Mouse (Mus musculus) small intestine, adult 2 months (tissue): ENCODE data around the gene Hist2h2be. TPM values are rescaled to one million over a fixed set of nuclear protein-coding genes. Genes with fewer than 3 reads are reported as not detected.
"Not testable (repeated sequence)": the region's sequence is repeated elsewhere in the genome, so short reads cannot be mapped to it uniquely, and the experiment has no call there.

Experiments
- H3K27ac ChIP-seq: fragments of 200-500 bp; 2 replicates; pipeline ENCODE4 v1.5.1; 2012; ENCODE audit warnings: low read depth, low read length, control low read depth, inconsistent platforms; ENCODE audit not compliant: insufficient read depth
- H3K27me3 ChIP-seq: fragments of 200-500 bp; 2 replicates; pipeline ENCODE4 v1.6.1; 2012; ENCODE audit warnings: mild to moderate bottlenecking, moderate library complexity, low read length, inconsistent platforms; ENCODE audit not compliant: control insufficient read depth, insufficient read depth
- H3K36me3 ChIP-seq: fragments of 200-500 bp; 2 replicates; pipeline ENCODE4 v1.6.1; 2012; ENCODE audit warnings: mild to moderate bottlenecking, low read length, control low read depth, inconsistent platforms; ENCODE audit not compliant: control insufficient read depth, insufficient read depth
- H3K4me1 ChIP-seq: fragments of 200-500 bp; 2 replicates; pipeline ENCODE4 v1.6.1; 2012; ENCODE audit warnings: low read length, inconsistent platforms, mixed read lengths; ENCODE audit not compliant: control insufficient read depth, insufficient read depth, insufficient read length
- H3K4me3 ChIP-seq: fragments of 200-500 bp; 2 replicates; pipeline ENCODE4 v1.5.1; 2012; ENCODE audit warnings: low read depth, mild to moderate bottlenecking, control low read depth, inconsistent platforms, low read length, moderate library complexity
- CTCF ChIP-seq: fragments of 200-500 bp; IDR thresholded peaks from 2 replicates; pipeline ENCODE4 v1.5.1; 2012; ENCODE audit warnings: low read depth, mild to moderate bottlenecking, control low read depth, inconsistent platforms, low read length, moderate library complexity, mixed read lengths; ENCODE audit not compliant: insufficient replicate concordance, insufficient read length; ENCODE audit errors: extremely low read depth
- POLR2A ChIP-seq: fragments of 200-500 bp; IDR thresholded peaks from 2 replicates; pipeline ENCODE4 v1.6.1; 2012; ENCODE audit warnings: low read depth, mild to moderate bottlenecking, control low read depth, inconsistent platforms, low read length, moderate library complexity
- WGBS: fragments of 180-500 bp; shearing (Covaris S2); methylation state at CpG from one replicate; pipeline ENCODE4 v1.1.7; 2018; 5-methylcytosine and 5-hydroxymethylcytosine counted together
- polyA plus RNA-seq: library from polyadenylated mRNA; depleted of rRNA; stranded (reverse); fragments of >200 nt; gene quantifications from 2 replicates; pipeline ENCODE4 v1.2.3, GENCODE M21; 2012

The Hist2h2be gene
- polyA plus RNA-seq, 1 experiment, result 1.4 TPM

DNA sequence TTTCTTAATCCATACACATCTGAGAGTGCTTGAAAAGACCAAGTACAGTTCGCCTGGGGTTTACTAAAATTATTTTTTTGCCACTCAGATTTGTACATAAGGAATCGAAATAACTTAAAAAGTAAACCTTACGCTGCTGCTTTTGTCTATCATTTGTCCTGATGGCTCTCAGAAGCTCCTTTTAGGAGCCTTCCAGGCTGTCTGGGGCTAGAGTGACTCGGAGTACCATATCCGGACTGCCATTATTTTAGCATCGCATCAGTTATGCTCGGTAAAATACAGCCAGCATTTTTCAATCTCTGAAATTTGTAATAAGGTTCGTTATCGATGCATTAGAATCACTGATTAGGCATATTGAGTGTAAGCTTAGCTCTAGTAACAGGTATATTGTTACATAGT, 19.9 kb downstream of the Hist2h2be start:
- 80% methylated on average over 9 of the region's 9 CpGs for WGBS
- no peaks in the 10 kb centered on the region for H3K27me3 ChIP-seq
- H3K4me1 ChIP-seq, result peaks cover 6% of the 10 kb centered on the region; the same call in 1 of the 2 replicates
- H3K27ac ChIP-seq, result 0 out of 2 replicates have a peak overlapping the region, but pooled peaks have one; percentile 44
- no peaks in the 10 kb centered on the region for H3K36me3 ChIP-seq
- H3K4me3 ChIP-seq, result no peak overlapping the region
- no peak for TF ChIP-seq CTCF
- TF ChIP-seq POLR2A, result no peak

DNA sequence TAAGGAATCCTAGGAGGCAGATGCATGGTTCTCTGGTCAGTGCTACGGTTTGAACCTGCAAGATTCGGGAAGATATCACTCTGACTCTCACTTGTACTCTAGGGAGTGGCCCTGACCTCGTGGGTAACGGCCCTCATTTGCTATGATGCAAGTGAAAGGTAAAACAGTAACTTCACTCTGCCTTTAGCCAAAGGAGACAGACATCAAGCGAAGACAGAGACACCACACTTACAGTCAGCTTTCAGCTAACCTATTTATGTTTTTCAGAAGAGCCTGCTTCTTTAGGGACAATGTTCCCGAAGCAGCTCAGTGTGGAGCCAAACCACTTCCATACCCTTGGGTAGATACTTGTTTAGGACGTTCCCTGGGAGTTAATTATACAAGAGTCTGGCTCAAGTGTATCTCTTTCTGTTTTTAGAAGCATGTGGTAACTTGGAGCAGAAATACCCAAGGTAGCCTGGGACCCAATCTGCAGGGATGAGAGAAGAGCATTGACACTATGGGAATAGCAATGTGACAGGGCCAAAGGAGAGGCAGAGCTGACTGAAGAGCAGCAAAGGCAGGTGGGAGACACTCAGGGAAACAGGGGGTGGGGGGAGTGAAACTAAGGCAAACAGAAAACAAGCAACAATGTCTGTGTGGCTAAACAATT, 23.1 kb downstream of the Hist2h2be start:
- peaks cover 6% of the 10 kb centered on the region; the same call in 1 of the 2 replicates for H3K4me1 ChIP-seq
- WGBS, result 29% methylated on average over 7 of the region's 7 CpGs
- H3K27ac ChIP-seq, result peak overlapping the region; percentile 74
- H3K27me3 ChIP-seq, result no peaks in the 10 kb centered on the region
- no peaks in the 10 kb centered on the region for H3K36me3 ChIP-seq
- TF ChIP-seq CTCF, result no peak
- no peak overlapping the region for H3K4me3 ChIP-seq

DNA sequence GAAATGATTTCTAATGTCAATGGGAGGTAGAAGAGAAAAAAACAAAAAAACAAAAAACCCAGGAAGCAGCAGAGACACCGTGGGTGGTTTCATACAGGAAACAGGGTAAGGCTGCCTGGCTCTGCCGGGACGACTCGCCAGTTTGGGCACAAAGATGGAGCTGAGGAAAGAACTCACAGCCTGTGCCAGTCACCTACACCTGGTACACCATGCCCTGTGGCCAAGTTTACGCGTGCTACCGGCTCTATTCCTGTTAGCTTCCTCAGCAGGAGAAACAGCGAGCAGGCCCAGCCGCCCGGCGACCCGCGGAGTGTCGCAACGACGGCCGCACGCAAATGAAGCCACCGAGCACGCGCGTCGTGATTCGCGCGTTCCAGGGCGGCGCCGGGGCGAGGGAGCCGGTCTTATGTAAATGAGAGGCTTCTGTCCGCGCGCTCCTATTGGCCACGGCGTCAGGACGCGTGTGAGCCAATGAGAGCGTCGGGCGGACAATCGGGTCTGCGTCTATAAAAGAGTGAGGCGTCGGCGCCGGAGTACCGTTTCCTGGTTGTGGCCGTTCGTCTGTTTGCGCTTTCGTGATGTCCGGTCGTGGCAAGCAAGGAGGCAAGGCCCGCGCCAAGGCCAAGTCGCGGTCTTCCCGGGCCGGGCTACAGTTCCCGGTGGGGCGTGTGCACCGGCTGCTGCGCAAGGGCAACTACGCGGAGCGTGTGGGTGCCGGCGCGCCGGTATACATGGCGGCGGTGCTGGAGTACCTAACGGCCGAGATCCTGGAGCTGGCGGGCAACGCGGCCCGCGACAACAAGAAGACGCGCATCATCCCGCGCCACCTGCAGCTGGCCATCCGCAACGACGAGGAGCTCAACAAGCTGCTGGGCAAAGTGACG, 24.3 kb downstream of the Hist2h2be start, which contains the start of gene Hist2h2aa1:
TSS of gene Hist2h2aa1 (plus strand) at position 495 of the 884 bp plus-strand sequence.
- peak within 1 kb of the TSS; percentile 100 for H3K27ac ChIP-seq
- H3K27me3 ChIP-seq, H3K4me1 ChIP-seq, H3K36me3 ChIP-seq: not testable (repeated sequence)
- peak; percentile 49; the same call in 1 of the 2 replicates for TF ChIP-seq POLR2A
- WGBS, result under 1% methylated on average over 40 of the region's 88 CpGs
- peak within 1 kb of the TSS; percentile 76 for H3K4me3 ChIP-seq

DNA sequence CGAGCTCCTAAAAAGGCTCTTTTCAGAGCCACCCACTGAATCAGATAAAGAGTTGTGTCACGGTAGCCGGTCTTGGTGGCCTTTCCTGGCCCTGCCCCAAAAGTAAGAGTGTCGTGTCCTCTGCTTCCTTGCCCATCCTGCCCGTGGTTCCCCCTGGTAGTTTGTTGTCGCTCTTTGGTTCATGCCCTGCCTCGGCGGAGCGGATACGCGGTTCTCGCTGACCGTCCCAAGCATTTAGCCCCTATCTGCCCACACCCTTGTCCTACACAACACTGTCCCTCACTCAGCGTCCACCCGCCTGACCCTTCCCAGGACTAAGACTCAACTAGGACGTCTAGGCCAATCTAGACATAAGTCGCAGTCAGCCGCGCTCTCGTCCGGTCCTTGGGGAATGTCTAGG, 25.1 kb downstream of the Hist2h2be start:
- not testable (repeated sequence) for H3K27me3 ChIP-seq, H3K36me3 ChIP-seq, H3K4me1 ChIP-seq
- Histone ChIP-seq H3K27ac (peak overlapping the region; percentile 89), H3K4me3 (peak overlapping the region; percentile 62)
- 2% methylated on average over 12 of the region's 21 CpGs for WGBS

DNA sequence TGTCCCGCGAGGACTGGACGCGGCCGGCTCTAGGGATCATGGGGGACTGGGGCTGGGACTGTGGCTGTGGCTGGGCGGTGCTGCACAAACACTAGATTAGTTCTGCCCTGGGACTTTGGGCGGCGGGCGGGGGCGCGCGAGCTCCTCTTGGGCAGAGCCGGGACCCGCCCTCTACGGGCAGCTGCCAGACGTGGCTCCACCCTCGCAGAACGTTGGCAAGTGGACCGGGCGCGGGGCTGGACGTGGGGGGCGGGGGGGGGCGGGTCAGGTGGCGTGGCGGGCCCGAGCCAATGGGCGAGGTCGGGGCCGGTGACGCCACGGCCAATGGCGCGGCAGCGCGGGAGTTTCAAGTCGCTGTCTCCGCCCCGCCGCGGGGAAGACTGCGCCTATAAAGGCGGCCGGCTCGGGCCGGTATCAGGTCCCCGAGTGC, 25.5 kb downstream of the Hist2h2be start, which contains the start of gene Hist2h3c1:
TSS of gene Hist2h3c1 (plus strand) at position 259 of the 430 bp plus-strand sequence.
- not testable (repeated sequence) for H3K27me3 ChIP-seq, H3K36me3 ChIP-seq, H3K4me1 ChIP-seq
- WGBS, result 0% methylated on average over 4 of the region's 47 CpGs
- Histone ChIP-seq H3K4me3 (peak within 1 kb of the TSS; percentile 62), H3K27ac (peak within 1 kb of the TSS; percentile 89)

- peak overlapping the region; percentile 27; the same call in 1 of the 2 replicates for H3K4me3 ChIP-seq
- WGBS, result 11% methylated on average over 11 of the region's 11 CpGs
- peaks cover 6% of the 10 kb centered on the region; the same call in 1 of the 2 replicates for H3K4me1 ChIP-seq
- H3K27me3 ChIP-seq, result no peaks in the 10 kb centered on the region
- H3K36me3 ChIP-seq, result no peaks in the 10 kb centered on the region
- no peak overlapping the region for H3K27ac ChIP-seq
- no peak for TF ChIP-seq CTCF
These were observed 26.6 kb downstream of the Hist2h2be start for GRCm38 (mm10) chr3:96247356-96248140.
